Mouse (Mus musculus) CD4-positive, CD25-positive, alpha-beta regulatory T cell, adult 4 months (primary cell): ENCODE measurements around the gene Iqsec3. TPM values are rescaled to one million over a fixed set of nuclear protein-coding genes. Genes with fewer than 3 reads are reported as not detected.

Experiments used
- ATAC-seq: one replicate; pipeline ENCODE4 v1.8.0; 2017
- polyA plus RNA-seq, 2 experiments: library from polyadenylated mRNA; unstranded; fragments of 100-300 nt; shearing (Covaris generic); gene quantifications; one replicate each; pipeline ENCODE4 v1.2.1; 2017

Gene Iqsec3
- not detected for polyA plus RNA-seq

- ATAC-seq, result no peak
These were observed at the start of gene Iqsec3 for GRCm38 (mm10) chr6:121473093-121473821. Gene Iqsec3, minus strand, starts transcription at chr6:121473678.

- ATAC-seq, result no peak
These were observed 48.7 kb upstream of the Iqsec3 start for GRCm38 (mm10) chr6:121522106-121522705.

- ATAC-seq, result no peak
These were observed 47.6 kb upstream of the Iqsec3 start for GRCm38 (mm10) chr6:121521030-121521429.

- no peak for ATAC-seq
These were observed 46.4 kb upstream of the Iqsec3 start for GRCm38 (mm10) chr6:121519896-121520295.

GRCm38 (mm10) chr6:121519266-121519810 lies 45.9 kb upstream of the Iqsec3 start:
- ATAC-seq, result no peak

GRCm38 (mm10) chr6:121517726-121518125 lies 44.2 kb upstream of the Iqsec3 start:
- ATAC-seq, result no peak

- ATAC-seq, result no peak
These were observed 36.9 kb upstream of the Iqsec3 start for GRCm38 (mm10) chr6:121510381-121510780.

GRCm38 (mm10) chr6:121509871-121510270 lies 36.4 kb upstream of the Iqsec3 start:
- no peak for ATAC-seq

- no peak for ATAC-seq
These were observed 34.8 kb upstream of the Iqsec3 start for GRCm38 (mm10) chr6:121508266-121508665.

GRCm38 (mm10) chr6:121501044-121501638 lies 27.7 kb upstream of the Iqsec3 start:
- no peak for ATAC-seq

GRCm38 (mm10) chr6:121499856-121500255 lies 26.4 kb upstream of the Iqsec3 start:
- no peak for ATAC-seq

- no peak for ATAC-seq
These were observed 25.5 kb upstream of the Iqsec3 start for GRCm38 (mm10) chr6:121498819-121499535.

- no peak for ATAC-seq
These were observed 22.1 kb upstream of the Iqsec3 start for GRCm38 (mm10) chr6:121495606-121496005.

- ATAC-seq, result no peak
These were observed 21.5 kb upstream of the Iqsec3 start for GRCm38 (mm10) chr6:121495026-121495425.

- no peak for ATAC-seq
These were observed 20.8 kb upstream of the Iqsec3 start for GRCm38 (mm10) chr6:121494319-121494718.

GRCm38 (mm10) chr6:121491339-121491738 lies 17.9 kb upstream of the Iqsec3 start:
- ATAC-seq, result no peak

GRCm38 (mm10) chr6:121472273-121472672 lies 1.2 kb downstream of the Iqsec3 start:
- ATAC-seq, result no peak

GRCm38 (mm10) chr6:121468235-121468634 lies 5.2 kb downstream of the Iqsec3 start:
- no peak for ATAC-seq

- ATAC-seq, result no peak
These were observed 10.7 kb downstream of the Iqsec3 start for GRCm38 (mm10) chr6:121462628-121463340.

- ATAC-seq, result no peak
These were observed 16.1 kb downstream of the Iqsec3 start for GRCm38 (mm10) chr6:121457381-121457780.

- no peak for ATAC-seq
These were observed 16.8 kb downstream of the Iqsec3 start for GRCm38 (mm10) chr6:121456651-121457050.
